Mouse (Mus musculus) testis, adult 2 months (tissue): ENCODE data around the gene Mgat2. TPM values are rescaled to one million over a fixed set of nuclear protein-coding genes. Genes with fewer than 3 reads are reported as not detected.
A peak's percentile ranks its signal among the peaks of the same experiment; 100 is the strongest.

Experiments
- H3K27ac ChIP-seq: fragments of 200-500 bp; 2 replicates; pipeline ENCODE4 v1.5.1; 2012; ENCODE audit warnings: low read depth, low read length; ENCODE audit not compliant: control insufficient read depth, insufficient read depth
- H3K27me3 ChIP-seq: fragments of 200-500 bp; 2 replicates; pipeline ENCODE4 v1.6.1; 2012; ENCODE audit warnings: mild to moderate bottlenecking, low read length, moderate library complexity; ENCODE audit not compliant: control insufficient read depth, insufficient read depth
- H3K36me3 ChIP-seq: fragments of 200-500 bp; 2 replicates; pipeline ENCODE4 v1.6.1; 2012; ENCODE audit warnings: mild to moderate bottlenecking, low read length; ENCODE audit not compliant: control insufficient read depth, insufficient read depth
- H3K4me1 ChIP-seq: fragments of 200-500 bp; 2 replicates; pipeline ENCODE4 v1.6.1; 2012; ENCODE audit warnings: low read length; ENCODE audit not compliant: control insufficient read depth, insufficient read depth
- H3K4me3 ChIP-seq: fragments of 200-500 bp; 2 replicates; pipeline ENCODE4 v1.5.1; 2012; ENCODE audit warnings: low read depth, mild to moderate bottlenecking, low read length, moderate library complexity, mixed read lengths; ENCODE audit not compliant: control insufficient read depth
- CTCF ChIP-seq: fragments of 200-500 bp; IDR thresholded peaks from 2 replicates; pipeline ENCODE4 v1.5.1; 2012; ENCODE audit warnings: low read depth, mild to moderate bottlenecking, inconsistent platforms, low read length, moderate library complexity; ENCODE audit not compliant: control insufficient read depth, insufficient read depth, insufficient replicate concordance
- POLR2A ChIP-seq: fragments of 200-500 bp; IDR thresholded peaks from 2 replicates; pipeline ENCODE4 v1.6.1; 2012; ENCODE audit warnings: low read depth, mild to moderate bottlenecking, inconsistent platforms, low read length, moderate library complexity; ENCODE audit not compliant: control insufficient read depth
- polyA plus RNA-seq: library from polyadenylated mRNA; depleted of rRNA; stranded (reverse); fragments of >200 nt; gene quantifications from 2 replicates; pipeline ENCODE4 v1.2.3, GENCODE M21; 2012; rRNA removed

Gene Mgat2
- polyA plus RNA-seq, 1 experiment, result 12.0 TPM

GRCm38 (mm10) chr12:69216587-69216986 is 32.6 kb downstream of the Mgat2 start:
- H3K4me3 ChIP-seq, result no peak overlapping the region
- H3K27me3 ChIP-seq, result no peaks in the 10 kb centered on the region
- no peak for TF ChIP-seq CTCF
- no peak for TF ChIP-seq POLR2A
- no peak overlapping the region for H3K27ac ChIP-seq
- no peaks in the 10 kb centered on the region for H3K4me1 ChIP-seq
- H3K36me3 ChIP-seq, result no peaks in the 10 kb centered on the region

GRCm38 (mm10) chr12:69220613-69221277 is 36.8 kb downstream of the Mgat2 start:
- H3K4me3 ChIP-seq, result no peak overlapping the region
- no peak for TF ChIP-seq CTCF
- no peaks in the 10 kb centered on the region for H3K27me3 ChIP-seq
- H3K4me1 ChIP-seq, result no peaks in the 10 kb centered on the region
- H3K36me3 ChIP-seq, result no peaks in the 10 kb centered on the region
- H3K27ac ChIP-seq, result no peak overlapping the region

- 0 out of 2 replicates have a peak, but pooled peaks have one; percentile 19 for TF ChIP-seq POLR2A
- TF ChIP-seq CTCF, result no peak
- Histone ChIP-seq H3K4me1 (no peaks in the 10 kb centered on the region), H3K27me3 (no peaks in the 10 kb centered on the region), H3K4me3 (peak within 1 kb of the TSS; percentile 93), H3K36me3 (no peaks in the 10 kb centered on the region), H3K27ac (no peak within 1 kb of the TSS; the same call in 1 of the 2 replicates)
Measured at GRCm38 (mm10) chr12:69227776-69228466, 44.0 kb downstream of the Mgat2 start, which contains the start of gene Pole2. Pole2 (minus strand) TSS chr12:69228195.

- no peaks in the 10 kb centered on the region for H3K4me1 ChIP-seq
- TF ChIP-seq POLR2A (no peak), CTCF (peak; percentile 25; the same call in 1 of the 2 replicates)
Measured at GRCm38 (mm10) chr12:69229251-69229650, 45.3 kb downstream of the Mgat2 start.

GRCm38 (mm10) chr12:69235782-69236181 is 51.8 kb downstream of the Mgat2 start:
- no peak for TF ChIP-seq POLR2A
- no peak for TF ChIP-seq CTCF
- peak overlapping the region; percentile 42 for H3K4me3 ChIP-seq
- H3K36me3 ChIP-seq, result no peaks in the 10 kb centered on the region
- no peaks in the 10 kb centered on the region for H3K27me3 ChIP-seq
- 0 out of 2 replicates have a peak overlapping the region, but pooled peaks have one; percentile 21 for H3K27ac ChIP-seq
- peaks cover 5% of the 10 kb centered on the region for H3K4me1 ChIP-seq

More at GRCm38 (mm10) chr12:69229251-69229650, 45.3 kb downstream of the Mgat2 start:
- no peak overlapping the region for H3K27ac ChIP-seq
- no peaks in the 10 kb centered on the region for H3K27me3 ChIP-seq
- H3K4me3 ChIP-seq, result no peak overlapping the region
- H3K36me3 ChIP-seq, result no peaks in the 10 kb centered on the region

Other genes starting within 250 kb of the Mgat2 start
- 1,043 and 1,232 TPM in 2 replicates for gene Rps29, start 25.0 kb upstream of the Mgat2 start, polyA plus RNA-seq
- gene Lrr1, start 15.3 kb upstream of the Mgat2 start, polyA plus RNA-seq, result 2.3 and 3.3 TPM in 2 replicates
- gene Rpl36al, start 74 bp upstream of the Mgat2 start, polyA plus RNA-seq, result 144 and 183 TPM in 2 replicates
- gene Gm49383, start 12.9 kb downstream of the Mgat2 start, polyA plus RNA-seq, result 0.11 TPM in 1 of 2 replicates, not detected in the other
- 22.3 and 28.3 TPM in 2 replicates for gene Dnaaf2, start 14.3 kb downstream of the Mgat2 start, polyA plus RNA-seq
- gene Gm49384, start 20.1 kb downstream of the Mgat2 start, polyA plus RNA-seq, result 0.11 and 0.20 TPM in 2 replicates
- 46.0 and 63.4 TPM in 2 replicates for gene Pole2, start 44.0 kb downstream of the Mgat2 start, polyA plus RNA-seq
- 66.4 and 82.1 TPM in 2 replicates for gene Klhdc1, start 57.0 kb downstream of the Mgat2 start, polyA plus RNA-seq
- gene Klhdc2, start 112.5 kb downstream of the Mgat2 start, polyA plus RNA-seq, result 54.6 and 56.8 TPM in 2 replicates
- gene Nemf, start 173.0 kb downstream of the Mgat2 start, polyA plus RNA-seq, result 6.2 and 9.2 TPM in 2 replicates
- gene Arf6, start 188.0 kb downstream of the Mgat2 start, polyA plus RNA-seq, result 32.4 and 37.2 TPM in 2 replicates
- 26.1 and 49.9 TPM in 2 replicates for gene Gm9887, start 188.3 kb downstream of the Mgat2 start, polyA plus RNA-seq